Mouse (Mus musculus) stomach, embryonic 15.5 days (tissue): ENCODE measurements at regions not wholly inside any gene's neighbourhood (a gene's known extent, or its start where the extent isn't known, plus 50 kb on each side); places are given as distances from the start of the nearest gene placed in this dataset.
A peak's percentile ranks its signal among the peaks of the same experiment; 100 is the strongest.

Experiments
- ATAC-seq: fragments of 200-750 bp; cut with Nextera tagmentation; 2 replicates; pipeline ENCODE4 v1.8.0; 2017; ENCODE audit warnings: low read depth, moderate number of reproducible peaks, moderate TSS enrichment; ENCODE audit not compliant: insufficient read depth, low FRiP score
- H3K27ac ChIP-seq: fragments of 300-500 bp; sonication (generic); 2 replicates; pipeline ENCODE4 v1.5.1; 2015; ENCODE audit warnings: mild to moderate bottlenecking, inconsistent platforms
- H3K27me3 ChIP-seq: fragments of 300-500 bp; sonication (generic); replicated peaks from 2 replicates; pipeline ENCODE4 v1.6.1; 2015; ENCODE audit warnings: inconsistent platforms
- H3K36me3 ChIP-seq: fragments of 300-500 bp; sonication (generic); 2 replicates; pipeline ENCODE4 v1.6.1; 2015; ENCODE audit warnings: inconsistent platforms
- H3K4me1 ChIP-seq: fragments of 300-500 bp; sonication (generic); 2 replicates; pipeline ENCODE4 v1.6.1; 2015; ENCODE audit warnings: inconsistent platforms
- H3K4me2 ChIP-seq: fragments of 300-500 bp; sonication (generic); 2 replicates; pipeline ENCODE4 v1.6.1; 2015; ENCODE audit warnings: mild to moderate bottlenecking, inconsistent platforms
- H3K4me3 ChIP-seq: fragments of 300-500 bp; sonication (generic); replicated peaks from 2 replicates; pipeline ENCODE4 v1.5.1; 2015; ENCODE audit warnings: inconsistent platforms
- H3K9ac ChIP-seq: fragments of 300-500 bp; sonication (generic); 2 replicates; pipeline ENCODE4 v1.6.1; 2015; ENCODE audit warnings: inconsistent platforms
- H3K9me3 ChIP-seq: fragments of 300-500 bp; sonication (generic); 2 replicates; pipeline ENCODE4 v1.6.1; 2016; ENCODE audit warnings: inconsistent platforms
- WGBS: fragments of 180-500 bp; shearing (Covaris S2); methylation state at CpG from one replicate; pipeline ENCODE4 v1.1.7; 2015; 5-methylcytosine and 5-hydroxymethylcytosine counted together

- Histone ChIP-seq H3K9ac (no peak overlapping the region), H3K4me1 (0 out of 2 replicates have a peak, but pooled peaks cover 9% of the 10 kb centered on the region), H3K4me2 (no peak overlapping the region), H3K27ac (no peak overlapping the region), H3K27me3 (no peaks in the 10 kb centered on the region), H3K9me3 (no peaks in the 10 kb centered on the region), H3K36me3 (no peaks in the 10 kb centered on the region), H3K4me3 (no peak overlapping the region)
- no peak for ATAC-seq
- WGBS, result 51% methylated on average over 4 of the region's 4 CpGs
Measured at GRCm38 (mm10) chr6:51145863-51146262, 286.6 kb upstream of the Nfe2l3 start.

GRCm38 (mm10) chr6:51148821-51149220 is 283.6 kb upstream of the Nfe2l3 start:
- Histone ChIP-seq H3K36me3 (no peaks in the 10 kb centered on the region), H3K4me2 (no peak overlapping the region), H3K4me1 (0 out of 2 replicates have a peak, but pooled peaks cover 9% of the 10 kb centered on the region), H3K27ac (no peak overlapping the region), H3K4me3 (no peak overlapping the region), H3K27me3 (no peaks in the 10 kb centered on the region), H3K9ac (no peak overlapping the region), H3K9me3 (no peaks in the 10 kb centered on the region)
- WGBS, result 85% methylated on average over 9 of the region's 9 CpGs
- no peak for ATAC-seq

- H3K9ac ChIP-seq, result no peak overlapping the region
- no peaks in the 10 kb centered on the region for H3K9me3 ChIP-seq
- no peak overlapping the region for H3K4me2 ChIP-seq
- no peaks in the 10 kb centered on the region for H3K27me3 ChIP-seq
- ATAC-seq, result no peak
- H3K36me3 ChIP-seq, result no peaks in the 10 kb centered on the region
- H3K4me3 ChIP-seq, result no peak overlapping the region
- WGBS, result 62% methylated on average over 2 of the region's 2 CpGs
- no peak overlapping the region for H3K27ac ChIP-seq
- 0 out of 2 replicates have a peak, but pooled peaks cover 9% of the 10 kb centered on the region for H3K4me1 ChIP-seq
Measured at GRCm38 (mm10) chr6:51150066-51150465, 282.4 kb upstream of the Nfe2l3 start.

GRCm38 (mm10) chr6:51150486-51150885 is 282.0 kb upstream of the Nfe2l3 start:
- H3K9me3 ChIP-seq, result no peaks in the 10 kb centered on the region
- H3K36me3 ChIP-seq, result no peaks in the 10 kb centered on the region
- no peak overlapping the region for H3K4me2 ChIP-seq
- no peak overlapping the region for H3K9ac ChIP-seq
- 65% methylated on average over 7 of the region's 7 CpGs for WGBS
- H3K27me3 ChIP-seq, result no peaks in the 10 kb centered on the region
- peak overlapping the region; percentile 58 for H3K27ac ChIP-seq
- no peak for ATAC-seq
- H3K4me3 ChIP-seq, result no peak overlapping the region
- H3K4me1 ChIP-seq, result 0 out of 2 replicates have a peak, but pooled peaks cover 9% of the 10 kb centered on the region

GRCm38 (mm10) chr6:51150916-51151315 is 281.6 kb upstream of the Nfe2l3 start:
- Histone ChIP-seq H3K27ac (peak overlapping the region; percentile 58), H3K9me3 (no peaks in the 10 kb centered on the region), H3K27me3 (no peaks in the 10 kb centered on the region), H3K4me2 (no peak overlapping the region), H3K4me1 (0 out of 2 replicates have a peak, but pooled peaks cover 9% of the 10 kb centered on the region), H3K36me3 (no peaks in the 10 kb centered on the region), H3K4me3 (no peak overlapping the region), H3K9ac (no peak overlapping the region)
- no peak for ATAC-seq
- 79% methylated on average over 2 of the region's 2 CpGs for WGBS

- Histone ChIP-seq H3K9me3 (no peaks in the 10 kb centered on the region), H3K4me2 (no peak overlapping the region), H3K36me3 (no peaks in the 10 kb centered on the region), H3K27me3 (no peaks in the 10 kb centered on the region), H3K9ac (no peak overlapping the region), H3K4me1 (no peaks in the 10 kb centered on the region), H3K27ac (no peak overlapping the region), H3K4me3 (no peak overlapping the region)
- no peak for ATAC-seq
- WGBS, result 41% methylated on average over 8 of the region's 8 CpGs
Measured at GRCm38 (mm10) chr6:51156836-51157370, 275.6 kb upstream of the Nfe2l3 start.

GRCm38 (mm10) chr6:51161149-51161548 is 271.3 kb upstream of the Nfe2l3 start:
- no peak for ATAC-seq
- H3K4me1 ChIP-seq, result peaks cover 8% of the 10 kb centered on the region
- H3K4me3 ChIP-seq, result no peak overlapping the region
- no peak overlapping the region for H3K27ac ChIP-seq
- H3K9me3 ChIP-seq, result no peaks in the 10 kb centered on the region
- no peak overlapping the region for H3K4me2 ChIP-seq
- H3K36me3 ChIP-seq, result no peaks in the 10 kb centered on the region
- H3K27me3 ChIP-seq, result no peaks in the 10 kb centered on the region
- 77% methylated on average over 6 of the region's 6 CpGs for WGBS
- no peak overlapping the region for H3K9ac ChIP-seq

GRCm38 (mm10) chr6:51162208-51163082 is 270.0 kb upstream of the Nfe2l3 start:
- H3K4me1 ChIP-seq, result peaks cover 8% of the 10 kb centered on the region
- H3K27me3 ChIP-seq, result no peaks in the 10 kb centered on the region
- H3K9me3 ChIP-seq, result no peaks in the 10 kb centered on the region
- WGBS, result 41% methylated on average over 14 of the region's 14 CpGs
- no peak for ATAC-seq
- H3K9ac ChIP-seq, result no peak overlapping the region
- H3K36me3 ChIP-seq, result no peaks in the 10 kb centered on the region
- H3K4me3 ChIP-seq, result no peak overlapping the region
- H3K4me2 ChIP-seq, result no peak overlapping the region
- peak overlapping the region; percentile 72 for H3K27ac ChIP-seq

GRCm38 (mm10) chr6:51163266-51163665 is 269.2 kb upstream of the Nfe2l3 start:
- Histone ChIP-seq H3K4me3 (no peak overlapping the region), H3K4me2 (no peak overlapping the region), H3K9me3 (no peaks in the 10 kb centered on the region), H3K4me1 (peaks cover 8% of the 10 kb centered on the region), H3K27ac (peak overlapping the region; percentile 72), H3K36me3 (no peaks in the 10 kb centered on the region), H3K9ac (no peak overlapping the region), H3K27me3 (no peaks in the 10 kb centered on the region)
- ATAC-seq, result peak; percentile 28; the same call in 1 of the 2 replicates
- 40% methylated on average over 5 of the region's 5 CpGs for WGBS

- Histone ChIP-seq H3K27me3 (no peaks in the 10 kb centered on the region), H3K36me3 (no peaks in the 10 kb centered on the region), H3K4me2 (no peak overlapping the region), H3K9ac (no peak overlapping the region), H3K4me3 (no peak overlapping the region), H3K9me3 (no peaks in the 10 kb centered on the region), H3K4me1 (peaks cover 11% of the 10 kb centered on the region), H3K27ac (peak overlapping the region; percentile 32; the same call in 1 of the 2 replicates)
- no peak for ATAC-seq
- 71% methylated on average over 4 of the region's 4 CpGs for WGBS
Measured at GRCm38 (mm10) chr6:51163882-51164281, 268.6 kb upstream of the Nfe2l3 start.

- H3K4me2 ChIP-seq, result no peak overlapping the region
- 34% methylated on average over 5 of the region's 5 CpGs for WGBS
- ATAC-seq, result no peak
- peak overlapping the region; percentile 95; the same call in 1 of the 2 replicates for H3K27ac ChIP-seq
- H3K9ac ChIP-seq, result no peak overlapping the region
- H3K36me3 ChIP-seq, result no peaks in the 10 kb centered on the region
- H3K4me1 ChIP-seq, result peaks cover 13% of the 10 kb centered on the region
- H3K9me3 ChIP-seq, result no peaks in the 10 kb centered on the region
- H3K4me3 ChIP-seq, result no peak overlapping the region
- H3K27me3 ChIP-seq, result no peaks in the 10 kb centered on the region
Measured at GRCm38 (mm10) chr6:51167028-51167427, 265.4 kb upstream of the Nfe2l3 start.

GRCm38 (mm10) chr6:51168048-51168447 is 264.4 kb upstream of the Nfe2l3 start:
- Histone ChIP-seq H3K4me2 (peak overlapping the region; percentile 62), H3K4me3 (no peak overlapping the region; the same call in 1 of the 2 replicates), H3K9me3 (no peaks in the 10 kb centered on the region), H3K4me1 (peaks cover 9% of the 10 kb centered on the region), H3K36me3 (no peaks in the 10 kb centered on the region), H3K9ac (no peak overlapping the region), H3K27me3 (no peaks in the 10 kb centered on the region), H3K27ac (peak overlapping the region; percentile 95)
- no peak for ATAC-seq
- WGBS, result 3% methylated on average over 11 of the region's 11 CpGs
